Mouse (Mus musculus): ENCODE measurements around the gene Rbms1.

Gene Rbms1

DNA sequence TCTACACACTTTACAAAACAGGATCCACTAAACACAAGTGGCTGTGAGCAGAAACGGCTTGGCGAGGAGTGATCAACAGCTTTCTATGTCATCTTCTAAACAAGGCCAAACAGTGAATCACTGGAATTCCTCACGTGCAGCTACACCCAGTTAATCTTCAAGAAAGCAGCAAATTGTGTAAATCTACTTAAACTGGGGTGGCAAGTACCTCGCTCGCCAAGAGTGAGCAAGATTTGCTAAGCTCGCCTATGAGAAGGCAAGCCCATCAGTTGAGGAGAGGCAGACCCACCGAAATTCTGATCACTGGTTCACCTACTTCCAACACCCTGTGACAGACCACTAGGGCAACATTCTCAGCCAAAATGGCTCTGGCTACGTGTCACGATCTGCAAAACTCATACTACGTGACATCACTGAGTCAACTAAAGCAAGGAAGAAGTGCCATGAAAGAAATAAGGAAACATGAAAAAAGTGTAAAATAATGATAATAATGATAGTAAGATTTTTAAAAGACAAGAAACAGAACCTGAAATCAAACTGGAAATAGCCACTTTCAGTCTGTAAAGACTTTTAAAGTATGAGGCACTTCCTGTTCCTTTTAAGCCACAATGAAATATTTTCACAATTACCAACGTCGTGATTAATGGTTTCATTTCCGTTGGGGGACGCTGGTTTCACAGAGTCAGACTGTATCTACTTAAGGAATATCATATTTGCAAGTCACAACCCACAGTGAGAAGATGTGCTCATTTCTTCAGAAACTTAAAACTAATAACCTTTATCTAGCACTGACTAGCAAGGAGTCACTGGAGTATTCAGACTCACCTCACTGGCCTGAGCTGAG lies 85.2 kb downstream of the Rbms1 start:
- no peak for DNase-seq

DNA sequence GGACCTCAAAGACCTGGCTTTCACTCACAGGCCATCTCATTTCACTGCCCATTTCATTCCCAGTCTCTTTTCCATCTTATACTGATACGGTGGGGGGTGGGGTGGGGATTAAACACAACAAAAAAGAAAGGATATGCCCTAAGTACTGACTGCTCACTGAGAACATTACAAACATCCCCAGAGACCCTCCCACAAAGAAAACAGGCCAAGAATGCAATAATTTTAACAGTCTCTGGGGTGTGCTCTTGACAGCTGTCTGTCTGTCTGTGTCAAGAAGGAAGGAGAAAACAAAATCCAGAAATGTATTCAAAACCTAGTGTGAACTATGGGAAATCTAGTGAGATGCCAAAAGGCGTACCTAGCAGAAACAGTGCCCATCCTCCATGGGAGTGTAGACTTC lies 86.1 kb downstream of the Rbms1 start:
- DNase-seq, result no peak

DNA sequence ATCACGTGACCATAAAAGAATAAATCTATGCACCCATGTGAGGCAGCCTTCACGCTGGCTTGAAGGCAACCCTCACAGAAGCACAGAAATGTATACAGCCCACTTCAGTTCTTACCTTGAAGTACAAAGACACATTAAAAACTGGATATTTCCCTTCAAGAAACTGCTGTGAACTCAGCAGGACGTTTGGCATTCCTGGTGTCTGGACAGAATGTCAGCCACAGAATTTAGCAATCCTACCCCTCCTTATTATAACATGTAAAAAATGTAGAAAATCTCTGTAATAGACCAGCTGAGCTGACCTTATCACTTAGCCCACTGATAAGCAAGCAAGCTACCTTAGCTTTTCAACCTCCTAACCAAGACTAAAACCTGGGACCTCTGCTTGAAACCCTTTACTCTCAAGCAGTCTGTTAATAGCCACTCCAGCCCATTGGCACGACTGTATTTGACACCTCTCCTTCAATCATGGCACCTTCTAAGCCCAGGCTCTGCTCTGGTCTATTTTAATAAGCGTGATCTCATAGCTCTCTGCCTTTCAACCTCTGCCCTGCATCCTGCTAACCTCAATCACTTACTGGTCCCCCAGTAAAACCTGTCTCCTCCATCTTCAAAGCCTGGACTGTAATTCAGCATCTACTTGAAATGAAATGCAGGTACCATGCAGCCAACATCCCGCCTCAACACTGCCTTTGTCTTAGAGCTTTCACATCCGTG lies 90.7 kb downstream of the Rbms1 start:
- DNase-seq, result no peak

DNA sequence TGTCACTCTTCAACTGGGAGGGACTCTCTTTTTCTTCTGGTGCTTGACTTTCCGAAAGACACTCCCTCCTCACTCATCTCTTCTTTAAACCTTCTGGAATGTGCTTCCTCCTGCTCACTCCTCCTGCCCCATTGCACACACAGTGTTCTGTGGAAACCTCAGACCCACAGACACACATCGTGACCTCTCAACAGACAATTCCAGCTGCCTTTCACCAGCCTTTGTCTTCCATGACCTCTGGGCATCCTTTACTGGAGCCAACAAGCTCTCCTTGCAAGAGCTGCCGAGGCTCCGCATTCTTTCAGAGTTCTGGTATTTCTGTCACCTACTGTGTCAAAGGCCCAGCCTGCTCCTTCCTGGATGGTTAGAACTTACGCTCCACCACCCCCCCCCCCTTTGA lies 92.0 kb downstream of the Rbms1 start:
- no peak for DNase-seq

DNA sequence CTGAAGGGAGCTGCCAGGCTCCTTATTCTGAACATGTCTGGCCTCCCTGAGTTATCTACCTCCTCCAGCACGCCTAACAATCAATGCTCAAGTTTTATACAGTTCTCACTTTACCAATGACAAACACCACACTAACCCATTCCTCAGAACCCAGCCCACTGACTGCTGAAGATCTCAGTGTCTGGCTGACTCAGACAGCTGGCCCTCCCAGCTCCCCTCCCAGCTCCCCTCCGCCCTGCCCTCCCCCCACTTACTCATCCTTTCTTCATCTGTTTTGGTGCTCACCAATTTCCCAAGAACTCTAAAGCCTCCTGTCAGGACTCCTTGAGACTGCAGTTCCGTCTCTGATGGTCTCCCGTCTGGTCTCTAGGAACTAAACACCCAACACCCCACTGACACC lies 92.5 kb downstream of the Rbms1 start:
- no peak for DNase-seq

DNA sequence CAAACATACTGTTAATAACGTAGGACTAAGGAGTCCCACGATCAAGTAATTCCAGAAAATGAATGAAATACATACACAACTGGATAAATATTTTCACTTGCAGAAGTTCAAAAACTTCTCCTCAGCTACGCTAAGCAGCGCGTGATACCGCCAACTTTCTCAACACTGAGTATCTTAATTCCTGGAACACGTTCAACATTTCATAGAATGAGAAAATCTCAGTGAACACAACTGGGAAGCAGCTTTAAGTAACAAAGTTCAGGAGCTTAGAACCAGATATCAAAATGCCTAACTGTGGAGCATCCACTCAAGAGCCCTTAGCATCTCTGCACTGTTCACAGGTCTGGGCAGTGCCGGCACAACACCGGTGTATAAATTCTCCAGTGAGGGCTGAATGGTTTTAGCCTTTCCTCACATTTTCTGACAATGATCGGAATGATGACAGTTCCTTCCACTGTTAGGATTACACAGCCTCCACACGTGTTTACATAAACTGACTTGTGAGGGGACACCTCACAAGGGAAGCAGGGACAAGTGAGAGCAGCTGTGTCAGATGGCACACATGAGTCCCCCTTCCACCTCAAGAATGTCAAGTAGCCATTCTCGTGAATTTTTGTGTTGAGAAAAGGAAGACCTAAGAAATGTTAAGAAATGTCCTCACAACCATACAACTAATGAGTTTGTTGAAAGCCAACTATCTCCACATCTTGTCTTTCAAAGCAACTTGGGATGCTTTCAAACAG lies 93.8 kb downstream of the Rbms1 start:
- no peak for DNase-seq

DNA sequence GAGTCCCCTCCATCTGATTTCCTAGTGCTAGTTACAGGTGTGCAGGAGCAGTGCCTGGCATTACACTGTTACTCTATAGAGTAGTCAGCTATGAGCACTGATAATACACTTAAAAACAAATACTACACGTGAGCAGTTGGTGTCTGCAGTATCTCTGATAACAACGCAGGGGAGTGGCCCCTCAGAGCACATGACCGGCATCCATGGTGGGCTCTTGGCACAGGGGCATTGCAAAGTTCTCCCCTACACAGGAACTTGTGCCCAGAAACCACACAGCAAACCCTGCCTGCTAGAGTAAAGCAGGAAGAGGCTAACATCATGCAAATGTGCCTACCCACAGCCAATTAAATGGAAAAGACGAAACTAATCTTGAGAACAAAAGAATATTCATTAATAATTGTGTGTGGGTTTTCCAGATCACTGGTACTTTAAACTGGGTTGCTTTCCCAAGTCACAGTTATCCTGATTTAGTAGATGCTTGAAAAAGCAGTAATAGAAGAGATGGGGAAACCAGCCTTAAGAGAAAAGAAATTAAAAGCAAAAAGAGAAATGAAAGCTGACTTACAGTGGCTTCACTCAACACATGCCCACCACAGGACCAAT lies 94.8 kb downstream of the Rbms1 start:
- peak; percentile 21 for DNase-seq

DNA sequence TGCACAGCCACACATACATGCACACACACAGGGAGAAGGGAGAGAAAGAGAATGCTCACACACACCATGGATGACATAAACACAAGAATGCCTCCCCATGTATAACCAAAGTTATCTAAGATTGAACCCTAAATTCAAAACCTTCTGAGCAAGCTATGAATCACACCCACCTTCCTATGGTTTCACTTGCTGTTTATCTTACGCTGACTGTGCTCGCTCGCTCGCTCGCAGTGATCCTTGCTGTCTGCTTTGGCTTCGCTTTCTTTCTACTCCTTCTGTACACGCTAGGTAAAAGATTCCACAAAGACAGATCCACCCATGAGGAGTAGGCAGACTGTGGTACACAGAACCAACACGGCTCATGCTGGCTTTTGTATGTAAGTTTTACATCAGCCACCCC lies 95.7 kb downstream of the Rbms1 start:
- DNase-seq, result no peak

DNA sequence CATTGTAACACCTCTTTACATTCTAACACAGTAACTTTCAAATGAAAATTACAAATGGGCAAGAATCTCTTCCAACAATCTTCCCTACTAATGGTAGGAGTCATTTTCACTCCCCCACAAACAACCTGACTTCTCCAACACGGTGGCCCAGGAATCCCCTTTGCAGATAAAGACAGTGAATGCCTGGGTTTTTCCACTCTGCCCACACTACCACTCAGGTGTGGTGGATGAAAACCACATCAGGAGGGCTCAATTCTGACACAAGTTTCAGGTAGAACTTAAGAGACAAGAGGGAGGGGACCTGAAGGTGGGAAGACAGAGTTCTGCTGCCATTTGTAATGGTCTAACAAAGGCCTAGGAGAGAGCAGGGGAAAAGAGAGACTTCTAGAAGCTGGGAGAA lies 97.1 kb downstream of the Rbms1 start:
- no peak for DNase-seq

DNA sequence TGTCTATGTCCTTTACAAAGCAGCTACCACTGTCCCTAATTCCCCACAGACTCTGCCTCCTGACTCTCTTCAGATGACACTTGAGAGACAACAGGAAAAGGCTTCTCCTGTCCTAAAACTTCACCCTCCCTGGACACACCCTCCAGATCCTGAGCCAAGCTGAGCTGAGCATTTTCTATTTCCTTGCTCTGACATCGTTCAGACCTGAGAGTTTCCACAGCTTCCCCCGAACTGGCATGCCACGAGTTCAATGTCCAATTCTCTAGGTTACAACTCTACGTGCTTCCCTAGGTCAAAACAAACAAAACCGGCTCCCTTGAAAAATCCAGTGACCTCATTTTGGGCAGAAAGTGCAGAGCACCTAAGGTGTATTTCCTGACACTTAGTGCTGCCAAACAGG lies 98.0 kb downstream of the Rbms1 start:
- DNase-seq, result no peak

DNA sequence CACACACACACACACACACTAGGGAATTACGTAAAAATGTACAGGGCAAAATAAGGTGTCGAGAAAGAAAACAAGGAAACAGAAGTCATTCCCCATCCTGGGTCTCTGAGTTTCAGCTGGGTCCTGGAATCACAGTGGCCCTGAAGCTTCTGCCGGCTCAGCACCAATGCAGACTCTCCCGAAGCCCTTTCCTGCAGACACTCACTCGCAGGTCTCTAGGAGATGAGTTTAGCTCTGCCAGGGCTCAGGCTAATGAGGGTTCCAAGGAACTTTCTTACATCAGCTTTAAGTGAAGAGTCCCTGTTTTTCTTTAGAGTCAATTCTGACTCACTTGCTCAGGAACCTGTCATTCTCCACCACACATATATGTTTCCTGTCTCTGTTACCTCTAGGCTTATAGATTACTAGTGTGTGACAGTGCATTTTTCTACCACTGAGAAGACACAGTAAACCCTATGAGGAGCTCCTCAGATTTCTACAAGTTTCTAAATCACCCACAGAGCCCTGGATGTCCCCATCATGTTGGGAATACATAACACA lies 98.7 kb downstream of the Rbms1 start:
- no peak for DNase-seq

DNA sequence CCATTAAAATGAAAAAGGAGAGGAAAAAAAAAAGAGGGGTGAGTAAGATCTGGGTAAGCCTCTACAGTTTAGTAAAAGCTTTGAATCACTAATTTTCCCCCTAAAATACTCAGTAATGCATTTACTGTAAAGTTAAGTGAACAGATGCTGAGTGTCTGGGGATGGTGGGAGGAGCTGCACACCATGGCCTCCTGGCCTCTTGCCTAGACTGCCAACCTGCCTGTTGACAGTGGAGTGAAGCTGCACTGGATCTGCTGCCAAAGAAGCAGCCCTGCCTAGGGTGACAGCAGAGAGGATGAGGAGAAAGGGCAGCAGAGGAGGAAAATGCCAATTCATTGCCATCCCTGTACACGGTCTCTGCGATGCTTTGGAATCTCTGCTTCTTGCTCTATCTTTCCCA lies 99.2 kb downstream of the Rbms1 start:
- DNase-seq, result no peak

DNA sequence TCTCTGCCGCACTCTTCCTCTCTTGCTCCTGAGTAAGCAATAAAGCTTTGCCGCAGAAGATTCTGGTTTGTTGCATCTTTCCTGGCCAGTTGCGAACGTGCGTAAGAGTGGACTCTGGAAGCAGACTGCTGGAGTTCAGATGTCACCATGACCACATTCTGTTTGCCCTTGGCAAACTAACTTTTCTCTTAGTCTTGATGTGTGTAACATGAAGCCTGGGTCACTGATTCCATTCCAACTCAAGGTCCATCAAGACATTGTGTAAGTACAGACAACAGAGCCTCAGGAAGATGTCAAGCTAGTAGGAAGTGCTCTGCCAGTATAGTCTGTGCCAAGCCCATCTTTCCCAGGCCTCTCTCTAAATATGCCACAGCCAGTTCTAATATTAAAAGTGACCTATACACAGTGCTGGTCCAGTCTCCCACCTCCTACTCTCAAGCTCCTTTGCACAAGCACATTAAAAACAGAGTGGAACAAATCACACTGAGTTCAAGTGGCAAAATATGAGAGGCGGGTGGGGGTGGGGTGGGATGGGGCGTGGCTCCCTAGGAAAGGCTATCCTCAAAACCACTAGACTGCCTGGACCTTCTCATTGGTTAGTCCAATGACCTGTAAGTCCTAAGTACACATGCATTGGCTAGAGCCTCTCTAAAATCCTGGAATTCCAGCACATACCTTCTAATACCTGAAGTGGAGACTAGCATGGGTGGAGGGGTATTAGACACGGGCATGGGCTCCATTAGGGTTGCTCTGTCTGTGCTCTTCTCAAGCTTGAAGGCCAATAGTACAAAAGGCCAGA lies 99.9 kb downstream of the Rbms1 start:
- DNase-seq, result no peak

DNA sequence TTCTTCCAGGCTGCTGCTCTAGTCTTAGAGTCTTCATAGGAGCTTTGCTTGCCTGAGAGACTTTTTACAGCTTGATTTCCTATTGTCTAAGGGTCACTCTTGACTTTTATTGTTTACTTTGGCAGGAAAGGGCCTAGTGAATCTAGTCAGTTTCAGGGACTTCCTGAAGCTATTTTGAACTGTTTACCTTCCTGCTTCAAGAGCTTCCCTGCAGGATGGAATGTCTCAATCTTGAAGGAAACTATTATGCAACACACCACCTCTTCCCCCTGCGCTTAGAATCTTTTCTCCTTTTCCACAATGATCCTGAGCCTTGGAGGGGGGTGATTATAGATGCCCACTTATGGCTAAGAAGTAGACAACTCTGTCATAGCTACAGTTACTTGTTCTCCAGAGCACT lies 104.9 kb downstream of the Rbms1 start:
- no peak for DNase-seq

DNA sequence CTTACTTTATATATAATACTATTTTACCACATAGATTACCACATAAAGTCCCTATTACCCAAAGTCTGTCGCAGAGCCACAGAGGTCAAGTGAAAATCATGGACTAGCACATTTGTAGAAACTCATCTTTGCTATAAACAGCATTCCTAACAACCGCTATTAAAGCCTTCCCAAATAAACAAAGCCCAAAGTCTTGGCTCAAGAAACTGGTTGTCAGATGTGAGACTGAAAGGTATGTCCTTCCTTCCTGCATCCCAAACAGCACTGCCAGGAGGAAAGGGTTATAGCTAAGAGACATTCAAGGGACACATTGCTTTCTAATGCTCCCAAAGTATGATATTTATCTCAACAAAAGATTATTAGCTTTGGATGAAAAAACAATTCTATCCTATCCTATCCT lies 106.9 kb downstream of the Rbms1 start:
- DNase-seq, result no peak

DNA sequence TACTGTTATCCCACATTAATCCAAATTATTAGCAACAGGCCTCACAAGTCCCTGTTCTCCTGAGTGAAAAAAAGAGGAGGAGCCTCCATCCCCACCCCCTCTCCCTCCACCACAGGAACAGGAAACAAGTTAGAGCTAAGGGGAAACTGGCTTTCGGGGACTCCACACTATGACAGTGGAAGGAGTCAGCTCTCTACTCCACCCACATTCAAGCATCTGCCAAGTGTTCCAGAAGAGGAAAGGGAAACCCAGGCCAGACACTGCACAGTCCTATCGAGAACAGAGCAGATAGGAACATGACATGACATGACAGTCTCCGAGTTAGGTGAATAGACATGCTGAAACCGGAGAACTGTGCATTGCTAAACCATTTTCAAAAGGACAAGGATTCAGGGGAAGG lies 108.0 kb downstream of the Rbms1 start:
- no peak for DNase-seq

DNA sequence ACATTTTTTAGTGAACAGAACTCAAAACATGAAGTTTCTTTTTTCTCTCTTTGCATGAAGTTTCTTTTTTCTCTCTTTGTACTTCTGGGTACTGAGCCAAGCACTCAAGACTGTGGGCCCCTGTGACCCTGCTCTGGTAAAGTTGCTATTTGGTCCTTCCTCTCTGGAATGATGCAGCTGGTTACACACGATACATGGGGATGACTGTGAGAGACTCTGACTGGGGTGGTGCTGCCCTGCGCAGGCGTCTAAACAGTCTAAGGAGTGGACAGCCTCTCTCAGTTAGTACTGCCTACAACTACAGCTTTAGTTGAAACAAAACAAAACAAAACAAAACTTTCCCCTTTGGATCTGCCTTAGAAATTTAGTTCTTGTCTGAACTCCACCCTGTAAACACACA lies 111.1 kb downstream of the Rbms1 start:
- no peak for DNase-seq

DNA sequence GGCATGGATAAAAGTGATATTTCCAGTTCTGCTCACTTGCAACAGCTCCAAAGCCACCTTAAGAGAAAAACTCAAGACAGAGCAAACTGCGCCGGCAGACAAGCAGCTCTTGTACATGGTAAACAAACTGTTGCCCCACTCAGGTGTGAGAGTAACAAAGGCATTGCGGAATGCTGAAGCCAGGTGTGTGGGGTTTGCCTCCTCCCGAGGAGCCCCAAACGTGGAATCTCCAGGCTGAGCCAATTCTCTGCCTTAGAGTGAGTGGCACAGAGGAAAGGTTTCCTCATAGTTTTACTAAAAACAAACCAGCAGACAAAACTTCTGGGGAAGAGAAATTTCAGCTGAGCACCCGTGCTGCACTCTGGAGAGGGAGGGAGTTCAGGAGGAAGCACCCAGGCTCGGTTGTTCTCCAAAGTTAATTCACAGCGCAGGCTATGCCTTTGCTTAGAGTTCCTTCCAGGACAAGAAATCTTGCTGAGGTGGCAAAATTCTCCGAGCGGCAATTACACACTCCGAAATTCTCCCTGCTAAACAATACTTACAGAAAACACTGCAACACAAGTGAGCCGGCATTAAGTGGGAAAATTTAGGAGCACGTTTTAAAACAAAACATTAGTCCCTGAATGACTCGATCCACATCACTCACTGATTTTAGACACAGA lies 111.8 kb downstream of the Rbms1 start:
- no peak for DNase-seq

DNA sequence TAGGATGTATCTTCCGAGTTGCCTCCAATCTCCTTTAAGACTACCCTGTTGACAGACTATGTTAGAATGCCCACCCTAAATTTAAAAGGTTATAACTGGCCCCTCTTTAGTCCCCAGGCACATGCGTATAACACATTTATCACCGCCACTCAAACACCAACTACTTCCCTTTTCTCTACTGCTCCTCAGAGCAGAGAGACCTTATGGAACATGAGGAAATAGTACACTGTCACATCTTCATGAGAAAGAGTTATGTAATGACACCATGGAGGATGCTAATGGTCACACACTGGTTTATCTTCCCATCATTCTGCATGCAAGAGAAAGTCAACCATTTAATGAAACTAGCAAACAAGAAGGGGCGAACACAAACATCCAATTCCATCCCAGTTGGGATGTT lies 114.5 kb downstream of the Rbms1 start:
- no peak for DNase-seq

DNA sequence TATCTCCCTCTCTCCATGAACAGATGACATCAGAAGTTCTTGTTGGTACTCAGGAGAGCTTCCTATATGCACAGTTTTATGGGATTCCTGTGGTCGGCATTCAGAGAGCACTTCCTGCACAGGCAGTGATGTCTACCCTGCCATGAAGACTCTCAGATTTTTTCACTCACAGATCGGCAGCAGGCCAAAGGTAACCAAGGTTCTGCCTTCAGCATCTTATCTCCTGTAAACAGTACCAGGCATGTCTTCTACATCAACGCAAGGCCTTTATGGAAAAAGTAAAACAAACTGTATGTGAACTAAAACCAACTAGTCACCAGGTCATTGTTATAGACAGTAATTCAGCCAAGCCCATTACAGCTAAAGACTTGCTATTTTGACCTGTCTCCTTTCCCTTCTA lies 115.0 kb downstream of the Rbms1 start:
- no peak for DNase-seq

DNA sequence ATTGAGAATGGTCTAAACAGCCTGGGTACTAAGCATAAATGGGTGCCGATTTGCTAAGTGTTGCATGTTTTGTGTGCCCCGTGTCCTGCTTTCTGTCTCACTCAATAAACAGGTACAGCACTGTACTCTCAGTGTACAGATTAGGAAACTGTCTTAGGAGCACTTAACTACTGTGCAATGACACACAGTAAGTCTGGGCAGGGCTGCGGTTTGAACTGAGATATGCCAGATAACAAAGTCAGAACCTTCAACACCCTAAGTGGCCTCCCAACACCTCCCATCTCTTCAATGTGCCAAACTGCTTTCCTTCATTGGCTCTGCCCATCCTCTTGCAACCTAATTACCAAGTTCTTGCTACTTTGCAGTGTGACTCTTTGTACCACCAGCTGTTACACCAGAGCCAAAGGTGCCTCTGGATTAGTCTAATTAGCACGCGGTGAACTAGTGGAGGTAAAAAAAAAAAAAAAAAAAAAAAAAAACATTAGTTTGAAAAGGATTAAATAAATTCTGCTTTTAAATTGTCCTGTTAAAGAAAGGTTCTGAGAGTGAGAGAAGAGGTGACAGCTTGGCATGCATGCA lies 117.6 kb downstream of the Rbms1 start:
- no peak for DNase-seq

All from thymus, postnatal 14 days (tissue).